In the genomic region with DNA sequence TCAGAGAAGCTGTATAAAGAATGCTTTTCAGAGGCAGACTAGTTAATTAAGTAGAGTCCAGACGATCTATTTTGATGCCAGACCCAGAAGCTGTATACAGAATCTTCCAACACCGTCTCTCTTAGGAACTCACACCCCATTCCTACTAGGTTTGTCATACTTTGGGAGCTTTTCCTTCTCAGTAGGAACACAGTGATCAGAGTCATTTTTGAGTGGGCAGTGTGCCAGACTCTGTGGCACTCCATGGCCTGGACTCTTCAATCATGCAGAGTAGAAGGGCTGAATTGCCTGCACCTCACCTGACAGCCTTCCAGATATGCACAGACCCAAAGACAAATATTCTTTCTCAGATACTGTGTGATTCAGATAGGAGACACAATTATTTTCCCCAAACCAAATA, we compare ENCODE assay signal across 14 mouse cellular contexts.
DNase-seq lines count a peak whose midpoint lies in the region; ATAC-seq and TF ChIP-seq lines count a peak whose summit lies in the region.
"Had no signal": no experiment of that assay in that cellular context is flagged by ENCODE, and none has a peak within 500 bp of the region (broad histone marks: within the 10 kb centered on the region; RNA-seq: fewer than 3 reads in every experiment).

No protein-coding gene starts in this region.

- peak; percentile 54 for ATAC-seq in lung, embryonic 16.5 days (ENCODE audit: low read depth)
- ATAC-seq: CD4-positive, CD25-positive, alpha-beta regulatory T cell, adult 4 months had no signal

- H3K36me3 ChIP-seq in lung, embryonic 16.5 days (ENCODE audit: control insufficient read depth, insufficient read depth, low read length): no peaks in the 10 kb centered on the region
- H3K36me3 ChIP-seq: heart, embryonic 15.5 days; hindbrain, embryonic 15.5 days had no signal

- intact Hi-C loops in gastrocnemius, adult 2 months (cut with DNase I): no loop called here

- H3K27me3 ChIP-seq in lung, embryonic 16.5 days (ENCODE audit: control insufficient read depth, insufficient read depth, low read depth, low read length): no peaks in the 10 kb centered on the region
- H3K27me3 ChIP-seq: heart, embryonic 15.5 days; hindbrain, embryonic 15.5 days had no signal

- peaks cover 3% of the 10 kb centered on the region for H3K4me1 ChIP-seq in lung, embryonic 16.5 days (replicated peaks; ENCODE audit: control insufficient read depth, insufficient read depth, low read length)
- no peaks in the 10 kb centered on the region; the same call in 1 of the 2 replicates for H3K4me1 ChIP-seq in lung, adult 2 months (ENCODE audit: control insufficient read depth, insufficient read depth, low read length)
- H3K4me1 ChIP-seq: hindbrain, embryonic 15.5 days had no signal

- 20% methylated on average over 2 of the region's 2 CpGs for WGBS in lung, embryonic 16.5 days
- 38% methylated on average over 2 of the region's 2 CpGs for WGBS in lung, adult 2 months

- H3K9me3 ChIP-seq in lung, embryonic 16.5 days (ENCODE audit: control insufficient read depth, low read length): no peaks in the 10 kb centered on the region
- H3K9me3 ChIP-seq: heart, embryonic 15.5 days; hindbrain, embryonic 15.5 days had no signal

- TF ChIP-seq POLR2A in lung, adult 2 months (IDR thresholded peaks at IDR 0.05; ENCODE audit: borderline replicate concordance, extremely low read depth, low read depth, low read length): no peak

- no peak overlapping the region for H3K9ac ChIP-seq in lung, embryonic 16.5 days (ENCODE audit: low read length)
- H3K9ac ChIP-seq: heart, embryonic 15.5 days; hindbrain, embryonic 15.5 days had no signal

- peak; percentile 20 for DNase-seq in gastrocnemius, adult 2 months
- no peak for DNase-seq in gastrocnemius, adult 18-20 months (ENCODE audit: low spot score)
- no peak for DNase-seq in lung, adult 2 months
- DNase-seq in adrenal gland, postnatal 14 days: peak; percentile 66
- peak; percentile 28 for DNase-seq in testis, postnatal 14 days (ENCODE audit: low spot score)
- no peak for DNase-seq in layer of hippocampus, adult 2 months (ENCODE audit: low spot score in 2 of 2)
- DNase-seq: cerebellum, adult 11-12 months; midbrain, embryonic 14.5 days had no signal

- no peak overlapping the region for H3K4me2 ChIP-seq in lung, embryonic 16.5 days (ENCODE audit: low read depth, low read length)
- H3K4me2 ChIP-seq: heart, embryonic 15.5 days; hindbrain, embryonic 15.5 days had no signal

- H3K27ac ChIP-seq in gastrocnemius, adult 2 months: no peak overlapping the region
- no peak overlapping the region for H3K27ac ChIP-seq in lung, embryonic 16.5 days (ENCODE audit: low read length)
- no peak overlapping the region for H3K27ac ChIP-seq in layer of hippocampus, adult 2 months
- H3K27ac ChIP-seq: heart, embryonic 15.5 days; hindbrain, embryonic 15.5 days; macrophage had no signal

- H3K4me3 ChIP-seq in gastrocnemius, adult 2 months: no peak overlapping the region
- H3K4me3 ChIP-seq in lung, embryonic 16.5 days (ENCODE audit: low read length): no peak overlapping the region
- no peak overlapping the region for H3K4me3 ChIP-seq in lung, adult 2 months (replicated peaks; ENCODE audit: extremely low read depth, low read depth, low read length)
- no peak overlapping the region for H3K4me3 ChIP-seq in layer of hippocampus, adult 2 months
- H3K4me3 ChIP-seq: erythroblast, embryonic 14.5 days; heart, embryonic 15.5 days; hindbrain, embryonic 15.5 days had no signal

- no peak for TF ChIP-seq CTCF in gastrocnemius, adult 2 months (IDR thresholded peaks at IDR 0.05)
- TF ChIP-seq CTCF in lung, adult 2 months (IDR thresholded peaks at IDR 0.05; ENCODE audit: insufficient read depth, low read length): no peak
- TF ChIP-seq CTCF in layer of hippocampus, adult 2 months (conservative IDR thresholded peaks at IDR 0.05): no peak

Comparison
In these comparisons a context has a peak if more than half of its experiments do, and no peak if none do; other contexts are left out.
1. DNase-seq: peak in gastrocnemius, adult 2 months (single experiment), adrenal gland, postnatal 14 days (single experiment) and testis, postnatal 14 days (single experiment); none in gastrocnemius, adult 18-20 months (single experiment), lung, adult 2 months (single experiment) and layer of hippocampus, adult 2 months (0 of 2).